Mouse (Mus musculus) liver, embryonic 14.5 days (tissue): Measurements from ENCODE around the gene Cpne6.

Source experiments
- CTCF ChIP-seq: IDR thresholded peaks from 2 replicates; pipeline ENCODE4 v1.5.1; 2016; ENCODE audit warnings: antibody characterized with exemption, low read depth, control low read depth
- EP300 ChIP-seq: IDR thresholded peaks from 2 replicates; pipeline ENCODE4 v1.6.1; 2016; ENCODE audit warnings: antibody characterized with exemption, low read depth

DNA sequence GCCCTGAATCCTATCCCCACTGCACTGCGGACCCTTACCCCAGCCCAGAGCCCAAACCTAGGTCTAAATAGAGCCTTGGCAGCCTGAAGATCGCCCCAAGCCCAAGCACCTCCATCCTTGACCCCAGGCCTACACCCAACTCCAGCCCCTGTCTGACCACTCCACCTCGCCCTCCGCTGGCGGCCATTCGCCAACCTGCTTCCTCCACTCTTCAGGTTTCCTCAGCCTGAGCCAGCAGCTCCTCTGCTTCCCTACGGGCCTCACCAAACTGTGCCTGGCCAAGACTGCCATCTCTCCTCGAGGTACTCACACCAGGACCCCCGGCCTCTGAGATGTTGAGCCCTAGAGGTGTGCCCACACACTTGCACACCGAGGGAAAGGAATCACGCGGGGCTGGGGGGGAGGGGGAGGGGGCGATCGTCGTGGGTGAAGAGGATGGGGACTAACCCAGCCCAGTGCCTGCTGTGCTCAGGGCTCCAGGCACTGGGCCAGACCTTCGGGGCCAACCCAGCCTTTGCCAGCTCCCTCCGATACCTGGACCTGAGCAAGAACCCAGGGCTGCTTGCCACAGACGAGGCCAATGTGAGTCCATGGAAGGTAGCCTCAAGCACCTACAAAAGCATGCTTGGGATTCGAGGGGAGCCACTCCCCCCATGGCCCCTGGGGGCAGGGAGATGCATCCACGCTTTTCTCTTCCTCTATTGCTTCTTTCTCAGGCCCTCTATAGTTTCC lies 14.6 kb upstream of the Cpne6 start:
- TF ChIP-seq EP300 (no peak), CTCF (no peak)
